Mouse (Mus musculus) lung, embryonic 14.5 days (tissue): ENCODE measurements around the gene Cntn2. TPM values are rescaled to one million over a fixed set of nuclear protein-coding genes. Genes with fewer than 3 reads are reported as not detected.

ENCODE experiments used
- ATAC-seq: fragments of 200-750 bp; cut with Nextera tagmentation; 2 replicates; pipeline ENCODE4 v1.8.0; 2017; ENCODE audit warnings: mild to moderate bottlenecking, moderate TSS enrichment, moderate library complexity; ENCODE audit not compliant: insufficient read depth
- DNase-seq: peaks from one replicate; pipeline ENCODE4 v3.0.0-alpha.2; 2015
- H3K27ac ChIP-seq: fragments of 300-500 bp; sonication (generic); 2 replicates; pipeline ENCODE4 v1.5.1; 2014; ENCODE audit warnings: low read depth, mild to moderate bottlenecking, moderate library complexity
- H3K27me3 ChIP-seq: fragments of 300-500 bp; sonication (generic); 2 replicates; pipeline ENCODE4 v1.6.1; 2014; ENCODE audit warnings: low read length, control low read depth; ENCODE audit not compliant: insufficient read depth
- H3K36me3 ChIP-seq: fragments of 300-500 bp; sonication (generic); 2 replicates; pipeline ENCODE4 v1.6.1; 2014; ENCODE audit warnings: control low read depth; ENCODE audit not compliant: insufficient read depth
- H3K4me1 ChIP-seq: fragments of 300-500 bp; sonication (generic); 2 replicates; pipeline ENCODE4 v1.6.1; 2014; ENCODE audit warnings: antibody characterized with exemption, control low read depth; ENCODE audit not compliant: insufficient read depth
- H3K4me2 ChIP-seq: fragments of 300-500 bp; sonication (generic); 2 replicates; pipeline ENCODE4 v1.6.1; 2014; ENCODE audit warnings: mild to moderate bottlenecking
- H3K4me3 ChIP-seq: fragments of 300-500 bp; sonication (generic); 2 replicates; pipeline ENCODE4 v1.5.1; 2014; ENCODE audit warnings: low read depth, low read length
- H3K9ac ChIP-seq: fragments of 300-500 bp; sonication (generic); 2 replicates; pipeline ENCODE4 v1.6.1; 2014
- H3K9me3 ChIP-seq: fragments of 300-500 bp; sonication (generic); 2 replicates; pipeline ENCODE4 v1.6.1; 2016; ENCODE audit warnings: low read depth, low read length, control low read depth
- CTCF ChIP-seq: IDR thresholded peaks from 2 replicates; pipeline ENCODE4 v1.5.1; 2016; ENCODE audit warnings: antibody characterized with exemption, low read depth
- WGBS: fragments of 180-500 bp; shearing (Covaris S2); extraction: QIAGEN DNeasy Blood & Tissue Kit; methylation state at CpG from one replicate; pipeline ENCODE4 v1.1.7; 2014; 5-methylcytosine and 5-hydroxymethylcytosine counted together
- polyA plus RNA-seq: library from polyadenylated mRNA; unstranded; fragments of >200 nt; fragmentation: Nextera tagmentation; extraction: Ambion mirVana; gene quantifications from 2 replicates; pipeline ENCODE4 v1.2.1, GENCODE M21; 2014

Cntn2 gene
- 0.65 and 0.72 TPM in 2 replicates for polyA plus RNA-seq

GRCm38 (mm10) chr1:132542762-132543306, at the start of gene Cntn2:
Gene Cntn2, minus strand, starts transcription at chr1:132543256.
- no peak for TF ChIP-seq CTCF
- DNase-seq: peak; percentile 58
- Histone ChIP-seq H3K4me1 (peaks cover 21% of the 10 kb centered on the region; the same call in 1 of the 2 replicates), H3K4me2 (peak within 1 kb of the TSS; percentile 50), H3K9me3 (no peaks in the 10 kb centered on the region), H3K9ac (no peak within 1 kb of the TSS), H3K27ac (no peak within 1 kb of the TSS), H3K4me3 (peak within 1 kb of the TSS; percentile 22; the same call in 1 of the 2 replicates), H3K27me3 (peaks cover 48% of the 10 kb centered on the region), H3K36me3 (no peaks in the 10 kb centered on the region)
- ATAC-seq: no peak
- 3% methylated on average over 30 of the region's 30 CpGs for WGBS

DNA sequence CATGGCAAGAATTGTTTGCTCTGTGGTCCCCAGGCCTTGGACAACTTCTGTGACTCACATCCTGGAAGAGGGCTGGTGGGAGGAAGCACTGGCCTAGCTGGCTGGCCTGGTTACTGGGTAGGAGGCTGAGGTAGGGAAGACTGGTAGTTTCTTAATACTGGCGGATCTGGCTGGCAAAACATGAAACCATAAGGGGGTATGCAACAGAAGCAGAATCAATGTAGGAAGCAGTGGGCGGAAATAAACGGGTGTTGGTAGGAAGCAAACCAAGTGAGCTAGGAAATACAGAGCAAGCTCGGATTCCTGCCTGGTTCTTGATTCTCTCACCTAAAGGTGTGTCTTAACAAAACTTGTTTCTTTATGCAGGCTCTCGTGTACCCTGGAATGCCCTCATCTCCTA, 49.1 kb upstream of the Cntn2 start:
- no peaks in the 10 kb centered on the region for H3K27me3 ChIP-seq
- no peak overlapping the region for H3K27ac ChIP-seq
- H3K4me3 ChIP-seq: no peak overlapping the region
- H3K4me1 ChIP-seq: no peaks in the 10 kb centered on the region
- no peaks in the 10 kb centered on the region for H3K9me3 ChIP-seq
- TF ChIP-seq CTCF: no peak
- DNase-seq (no peak), ATAC-seq (no peak)
- H3K36me3 ChIP-seq: no peaks in the 10 kb centered on the region
- whole genome bisulfite sequencing: 77% methylated on average over 5 of the region's 5 CpGs
- no peak overlapping the region for H3K9ac ChIP-seq
- H3K4me2 ChIP-seq: no peak overlapping the region

DNA sequence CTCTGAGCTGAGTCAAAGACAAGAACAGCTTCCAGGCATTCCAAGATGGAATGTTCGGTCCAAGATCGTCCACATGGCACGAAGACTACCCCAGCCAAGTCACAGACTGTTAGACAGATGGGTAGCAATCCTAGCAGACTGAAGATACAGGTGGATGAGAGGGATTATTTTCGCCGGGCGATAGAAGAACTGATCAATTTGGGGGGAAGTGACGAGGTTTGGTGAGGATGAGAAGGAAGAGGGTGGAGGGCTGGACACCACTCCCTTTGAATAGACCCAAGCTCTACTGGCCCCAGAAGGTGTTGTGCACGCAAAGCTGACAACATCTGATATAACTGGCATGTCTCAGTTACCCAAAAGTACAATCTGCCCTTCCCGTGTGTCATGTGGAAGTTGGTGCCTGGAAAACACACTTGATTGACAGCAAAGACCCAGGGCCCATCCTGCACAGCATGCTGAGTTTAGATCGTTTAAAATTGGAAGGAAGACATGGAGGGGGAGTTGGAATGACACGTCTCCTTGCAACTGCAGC, 48.4 kb upstream of the Cntn2 start:
- Histone ChIP-seq H3K9ac (no peak overlapping the region), H3K9me3 (no peaks in the 10 kb centered on the region), H3K36me3 (no peaks in the 10 kb centered on the region), H3K4me2 (no peak overlapping the region), H3K27ac (no peak overlapping the region), H3K4me3 (no peak overlapping the region), H3K4me1 (no peaks in the 10 kb centered on the region), H3K27me3 (no peaks in the 10 kb centered on the region)
- no peak for TF ChIP-seq CTCF
- 78% methylated on average over 11 of the region's 11 CpGs for WGBS
- DNase-seq (no peak), ATAC-seq (no peak)

DNA sequence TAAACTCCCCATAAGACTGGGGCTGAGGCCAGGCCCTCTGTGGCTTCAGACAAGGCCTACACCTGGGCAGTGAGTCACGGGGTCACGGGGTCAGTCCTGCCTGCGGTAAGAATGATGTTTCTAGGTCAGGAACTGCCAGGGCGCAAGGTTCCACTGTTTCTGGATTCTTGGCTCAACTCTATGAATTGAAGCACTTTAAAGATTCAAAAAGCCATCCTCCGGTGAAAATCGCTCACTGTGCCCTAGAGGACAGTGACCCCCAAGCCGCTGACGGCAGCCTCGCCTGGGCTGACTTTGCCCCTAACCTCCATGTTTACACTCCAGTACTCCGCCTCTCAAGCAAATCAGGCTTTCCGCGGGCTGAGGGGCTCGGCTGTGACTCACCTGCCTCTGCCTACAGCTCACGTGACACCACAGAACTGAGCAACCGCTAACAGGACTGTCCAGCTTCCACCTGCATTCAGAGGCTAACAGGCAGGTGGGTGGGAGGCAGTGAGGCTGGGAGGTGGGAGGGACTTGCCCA, 43.7 kb upstream of the Cntn2 start:
- 30% methylated on average over 15 of the region's 15 CpGs for WGBS
- Histone ChIP-seq H3K4me3 (no peak overlapping the region), H3K36me3 (no peaks in the 10 kb centered on the region), H3K9me3 (no peaks in the 10 kb centered on the region), H3K9ac (no peak overlapping the region), H3K4me2 (no peak overlapping the region), H3K4me1 (no peaks in the 10 kb centered on the region), H3K27me3 (no peaks in the 10 kb centered on the region), H3K27ac (no peak overlapping the region)
- ATAC-seq (peak; percentile 65; the same call in 1 of the 2 replicates), DNase-seq (peak; percentile 36)
- TF ChIP-seq CTCF: no peak

DNA sequence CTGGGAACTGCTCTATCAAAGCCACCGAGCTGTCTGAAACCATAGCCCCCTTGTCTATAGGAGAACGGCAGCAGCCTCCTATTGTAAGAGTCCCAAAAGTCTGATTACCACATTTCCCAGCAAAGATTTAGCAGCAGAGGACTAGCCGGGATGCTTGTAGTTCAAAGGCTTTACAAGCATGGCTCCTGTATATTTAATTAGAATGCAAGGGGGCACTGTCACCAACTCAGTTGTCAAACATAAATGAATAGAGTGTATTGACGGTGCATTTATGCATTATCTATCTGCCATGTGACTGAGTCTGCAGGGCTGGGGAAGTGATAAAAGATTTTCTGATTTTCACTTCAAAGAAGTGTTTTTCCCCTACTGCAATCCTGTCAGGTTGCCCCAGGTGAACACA, 42.3 kb upstream of the Cntn2 start:
- Histone ChIP-seq H3K4me2 (no peak overlapping the region), H3K36me3 (no peaks in the 10 kb centered on the region), H3K9ac (no peak overlapping the region), H3K27me3 (no peaks in the 10 kb centered on the region), H3K4me3 (no peak overlapping the region), H3K9me3 (no peaks in the 10 kb centered on the region), H3K4me1 (no peaks in the 10 kb centered on the region), H3K27ac (no peak overlapping the region)
- no peak for DNase-seq
- WGBS: 61% methylated on average over 4 of the region's 4 CpGs
- ATAC-seq: no peak
- TF ChIP-seq CTCF: no peak

DNA sequence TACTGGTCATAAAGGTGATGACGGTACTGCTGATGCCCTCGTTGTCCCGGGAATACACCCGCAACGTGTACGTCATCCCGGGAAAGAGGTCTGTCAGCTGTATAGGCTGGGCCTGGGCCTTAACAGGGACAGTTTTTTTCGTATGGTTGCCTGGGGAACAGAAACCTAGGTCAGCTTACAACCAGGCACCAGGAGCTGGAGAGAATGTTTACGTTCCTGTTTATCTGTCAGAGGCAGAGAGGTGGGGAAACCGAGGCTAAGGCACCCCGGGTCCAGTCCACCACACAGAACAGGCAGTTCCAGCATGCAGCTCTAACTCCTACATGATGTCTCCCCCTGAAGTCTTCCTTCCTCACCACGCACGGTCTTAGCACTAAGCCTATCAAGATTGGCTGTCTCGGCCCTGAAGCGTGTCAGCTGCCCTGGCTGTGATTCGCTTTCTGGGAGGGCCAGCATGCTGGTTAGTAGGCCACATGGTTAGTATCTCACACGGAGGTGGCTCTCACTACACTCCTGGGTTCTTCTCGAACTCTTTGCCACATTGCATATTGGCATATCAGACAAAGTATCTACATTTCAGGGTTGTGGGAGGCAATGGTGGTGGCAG, 40.0 kb upstream of the Cntn2 start:
- TF ChIP-seq CTCF: no peak
- no peaks in the 10 kb centered on the region for H3K9me3 ChIP-seq
- H3K9ac ChIP-seq: no peak overlapping the region
- no peak overlapping the region for H3K4me3 ChIP-seq
- no peaks in the 10 kb centered on the region for H3K27me3 ChIP-seq
- H3K4me1 ChIP-seq: no peaks in the 10 kb centered on the region
- 69% methylated on average over 18 of the region's 18 CpGs for WGBS
- no peak overlapping the region for H3K4me2 ChIP-seq
- DNase-seq (no peak), ATAC-seq (no peak)
- no peak overlapping the region for H3K27ac ChIP-seq
- H3K36me3 ChIP-seq: no peaks in the 10 kb centered on the region
